Mouse (Mus musculus): Measurements from ENCODE around the gene Olfr520. TPM values are rescaled to one million over a fixed set of nuclear protein-coding genes. Genes with fewer than 3 reads are reported as not detected.
"Not testable (repeated sequence)": the region's sequence is repeated elsewhere in the genome, so short reads cannot be mapped to it uniquely, and the experiment has no call there.

Gene Olfr520
- polyA plus RNA-seq, 1 experiment = not detected

GRCm38 (mm10) chr7:99711166-99711565 lies 18.9 kb upstream of the Olfr520 start, which contains the start of gene Slco2b1:
Slco2b1 (minus strand) TSS chr7:99711340.
- H3K36me3 ChIP-seq (ENCODE audit: control insufficient read depth, insufficient read depth, low read length) = no peaks in the 10 kb centered on the region
- TF ChIP-seq CTCF (conservative IDR thresholded peaks at IDR 0.05; ENCODE audit: insufficient read depth, insufficient read length, low read depth, low read length) = no peak
- no peak within 1 kb of the TSS for H3K4me3 ChIP-seq (ENCODE audit: insufficient read depth, low read depth, low read length)
- peak within 1 kb of the TSS; percentile 29; the same call in 1 of the 2 replicates for H3K27ac ChIP-seq (ENCODE audit: insufficient read depth, low read depth, low read length)
- H3K4me1 ChIP-seq (ENCODE audit: control insufficient read depth, insufficient read depth, low read length) = no peaks in the 10 kb centered on the region
- DNase-seq = peak; percentile 54
- no peaks in the 10 kb centered on the region for H3K27me3 ChIP-seq (replicated peaks; ENCODE audit: control insufficient read depth, insufficient read depth, low read length)
- 62% methylated on average over 8 of the region's 8 CpGs for WGBS

- Histone ChIP-seq H3K36me3 (ENCODE audit: control insufficient read depth, insufficient read depth, low read length) (no peaks in the 10 kb centered on the region), H3K4me3 (ENCODE audit: insufficient read depth, low read depth, low read length) (no peak overlapping the region), H3K27me3 (replicated peaks; ENCODE audit: control insufficient read depth, insufficient read depth, low read length) (no peaks in the 10 kb centered on the region), H3K27ac (ENCODE audit: insufficient read depth, low read depth, low read length) (no peak overlapping the region), H3K4me1 (ENCODE audit: control insufficient read depth, insufficient read depth, low read length) (no peaks in the 10 kb centered on the region)
- no peak for DNase-seq
- WGBS = 87% methylated on average over 4 of the region's 4 CpGs
- TF ChIP-seq POLR2A (IDR thresholded peaks at IDR 0.05; ENCODE audit: low read depth, low read length) = no peak
- no peak for TF ChIP-seq CTCF (conservative IDR thresholded peaks at IDR 0.05; ENCODE audit: insufficient read depth, insufficient read length, low read depth, low read length)
These were observed 17.6 kb upstream of the Olfr520 start for GRCm38 (mm10) chr7:99712431-99712830.

- Histone ChIP-seq H3K27me3 (replicated peaks; ENCODE audit: control insufficient read depth, insufficient read depth, low read length) (no peaks in the 10 kb centered on the region), H3K27ac (ENCODE audit: insufficient read depth, low read depth, low read length) (no peak overlapping the region), H3K4me3 (ENCODE audit: insufficient read depth, low read depth, low read length) (no peak overlapping the region), H3K36me3 (ENCODE audit: control insufficient read depth, insufficient read depth, low read length) (no peaks in the 10 kb centered on the region), H3K4me1 (ENCODE audit: control insufficient read depth, insufficient read depth, low read length) (no peaks in the 10 kb centered on the region)
- DNase-seq = no peak
- TF ChIP-seq POLR2A (IDR thresholded peaks at IDR 0.05; ENCODE audit: low read depth, low read length) (no peak), CTCF (conservative IDR thresholded peaks at IDR 0.05; ENCODE audit: insufficient read depth, insufficient read length, low read depth, low read length) (no peak)
- 92% methylated on average over 2 of the region's 2 CpGs for WGBS
These were observed 13.5 kb upstream of the Olfr520 start for GRCm38 (mm10) chr7:99716536-99716935.

GRCm38 (mm10) chr7:99734612-99735011 lies 4.5 kb downstream of the Olfr520 start:
- Histone ChIP-seq H3K36me3 (ENCODE audit: control insufficient read depth, insufficient read depth, low read length) (no peaks in the 10 kb centered on the region), H3K4me3 (ENCODE audit: insufficient read depth, low read depth, low read length) (no peak overlapping the region), H3K27ac (ENCODE audit: insufficient read depth, low read depth, low read length) (no peak overlapping the region), H3K27me3 (replicated peaks; ENCODE audit: control insufficient read depth, insufficient read depth, low read length) (no peaks in the 10 kb centered on the region), H3K4me1 (ENCODE audit: control insufficient read depth, insufficient read depth, low read length) (no peaks in the 10 kb centered on the region)
- no peak for DNase-seq
- WGBS = 89% methylated on average over 2 of the region's 2 CpGs
- TF ChIP-seq POLR2A (IDR thresholded peaks at IDR 0.05; ENCODE audit: low read depth, low read length) (no peak), CTCF (conservative IDR thresholded peaks at IDR 0.05; ENCODE audit: insufficient read depth, insufficient read length, low read depth, low read length) (no peak)

- not testable (repeated sequence) for H3K36me3 ChIP-seq (ENCODE audit: control insufficient read depth, insufficient read depth, low read length); DNase-seq; H3K4me3 ChIP-seq (ENCODE audit: insufficient read depth, low read depth, low read length); H3K27ac ChIP-seq (ENCODE audit: insufficient read depth, low read depth, low read length); H3K27me3 ChIP-seq (replicated peaks; ENCODE audit: control insufficient read depth, insufficient read depth, low read length); H3K4me1 ChIP-seq (ENCODE audit: control insufficient read depth, insufficient read depth, low read length)
- WGBS = 96% methylated on average over 9 of the region's 9 CpGs
These were observed 5.4 kb downstream of the Olfr520 start for GRCm38 (mm10) chr7:99735491-99735890.

GRCm38 (mm10) chr7:99739276-99739675 lies 9.2 kb downstream of the Olfr520 start:
- no peaks in the 10 kb centered on the region for H3K36me3 ChIP-seq (ENCODE audit: control insufficient read depth, insufficient read depth, low read length)
- WGBS = 30% methylated on average over 9 of the region's 9 CpGs
- H3K4me1 ChIP-seq (ENCODE audit: control insufficient read depth, insufficient read depth, low read length) = no peaks in the 10 kb centered on the region
- no peak for TF ChIP-seq CTCF (conservative IDR thresholded peaks at IDR 0.05; ENCODE audit: insufficient read depth, insufficient read length, low read depth, low read length)
- no peak for TF ChIP-seq POLR2A (IDR thresholded peaks at IDR 0.05; ENCODE audit: low read depth, low read length)
- H3K27ac ChIP-seq (ENCODE audit: insufficient read depth, low read depth, low read length) = no peak overlapping the region
- H3K27me3 ChIP-seq (replicated peaks; ENCODE audit: control insufficient read depth, insufficient read depth, low read length) = no peaks in the 10 kb centered on the region
- no peak for DNase-seq
- no peak overlapping the region for H3K4me3 ChIP-seq (ENCODE audit: insufficient read depth, low read depth, low read length)

GRCm38 (mm10) chr7:99763207-99763606 lies 33.1 kb downstream of the Olfr520 start, which contains the start of gene Olfr521:
Olfr521 (plus strand) TSS chr7:99763507.
- Histone ChIP-seq H3K4me3 (ENCODE audit: insufficient read depth, low read depth, low read length) (no peak within 1 kb of the TSS), H3K36me3 (ENCODE audit: control insufficient read depth, insufficient read depth, low read length) (no peaks in the 10 kb centered on the region), H3K27ac (ENCODE audit: insufficient read depth, low read depth, low read length) (no peak within 1 kb of the TSS), H3K4me1 (ENCODE audit: control insufficient read depth, insufficient read depth, low read length) (no peaks in the 10 kb centered on the region), H3K27me3 (replicated peaks; ENCODE audit: control insufficient read depth, insufficient read depth, low read length) (no peaks in the 10 kb centered on the region)
- DNase-seq = no peak
- TF ChIP-seq CTCF (conservative IDR thresholded peaks at IDR 0.05; ENCODE audit: insufficient read depth, insufficient read length, low read depth, low read length) = no peak
- no peak for TF ChIP-seq POLR2A (IDR thresholded peaks at IDR 0.05; ENCODE audit: low read depth, low read length)
- 89% methylated on average over 2 of the region's 2 CpGs for WGBS

GRCm38 (mm10) chr7:99781385-99781784 lies 51.3 kb downstream of the Olfr520 start:
- no peaks in the 10 kb centered on the region for H3K27me3 ChIP-seq (replicated peaks; ENCODE audit: control insufficient read depth, insufficient read depth, low read length)
- no peak overlapping the region for H3K27ac ChIP-seq (ENCODE audit: insufficient read depth, low read depth, low read length)
- TF ChIP-seq POLR2A (IDR thresholded peaks at IDR 0.05; ENCODE audit: low read depth, low read length) (no peak), CTCF (conservative IDR thresholded peaks at IDR 0.05; ENCODE audit: insufficient read depth, insufficient read length, low read depth, low read length) (no peak)
- no peaks in the 10 kb centered on the region for H3K4me1 ChIP-seq (ENCODE audit: control insufficient read depth, insufficient read depth, low read length)
- no peak for DNase-seq
- H3K36me3 ChIP-seq (ENCODE audit: control insufficient read depth, insufficient read depth, low read length) = no peaks in the 10 kb centered on the region
- WGBS = 46% methylated on average over 5 of the region's 5 CpGs
- H3K4me3 ChIP-seq (ENCODE audit: insufficient read depth, low read depth, low read length) = no peak overlapping the region

Data from kidney, adult 2 months (tissue).